Mouse (Mus musculus) heart, postnatal 0 days (tissue): Measurements from ENCODE around the gene Fmod.

Experiments used
- CTCF ChIP-seq: IDR thresholded peaks from 2 replicates; pipeline ENCODE4 v1.5.1; 2016; ENCODE audit warnings: antibody characterized with exemption, control low read depth, low read depth
- EP300 ChIP-seq: IDR thresholded peaks from 2 replicates; pipeline ENCODE4 v1.6.1; 2016; ENCODE audit warnings: antibody characterized with exemption, low read depth

GRCm38 (mm10) chr1:134026741-134027140, 10.3 kb upstream of the Fmod start:
- TF ChIP-seq CTCF = no peak
- no peak for TF ChIP-seq EP300
